Mouse (Mus musculus) mouse embryonic stem cell (cell line): ENCODE data around the gene Ttc1.

ENCODE experiments used
- in situ Hi-C, 2 experiments: fragments of 300-500 bp; cut with MboI; formaldehyde crosslinking; loops; 1 replicate in 1 of 2; 3 replicates in 1 of 2; pipeline ENCODE4 v1.14.3; 2019 to 2020; ENCODE audit warnings: low sequenced_read_pairs in 2 of 2, low pct_unique_long_range_greater_than_20kb in 1 of 2, mixed read lengths in 1 of 2; ENCODE audit not compliant: unreplicated experiment in 1 of 2

The Ttc1 gene

DNA sequence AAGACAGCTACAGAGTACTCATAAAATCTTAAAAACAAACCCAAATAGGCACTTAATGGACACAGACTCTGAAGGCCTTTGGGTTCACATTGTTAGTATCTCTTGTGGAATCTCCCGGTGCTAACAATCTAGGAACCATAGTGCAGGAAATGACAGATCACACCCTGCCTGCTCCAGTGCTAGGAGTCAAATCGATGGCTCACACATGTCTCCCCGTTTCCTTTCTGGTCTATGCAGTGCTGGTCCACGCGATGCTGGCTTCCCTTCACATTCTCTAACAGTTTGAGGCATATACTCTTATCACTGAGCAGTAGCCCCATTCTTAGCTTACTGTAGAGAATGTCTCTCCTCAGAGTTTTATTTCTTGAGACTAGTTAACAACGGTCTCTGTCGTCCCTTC, 20.0 kb downstream of the Ttc1 start:
- in situ Hi-C loops = no loop called here

DNA sequence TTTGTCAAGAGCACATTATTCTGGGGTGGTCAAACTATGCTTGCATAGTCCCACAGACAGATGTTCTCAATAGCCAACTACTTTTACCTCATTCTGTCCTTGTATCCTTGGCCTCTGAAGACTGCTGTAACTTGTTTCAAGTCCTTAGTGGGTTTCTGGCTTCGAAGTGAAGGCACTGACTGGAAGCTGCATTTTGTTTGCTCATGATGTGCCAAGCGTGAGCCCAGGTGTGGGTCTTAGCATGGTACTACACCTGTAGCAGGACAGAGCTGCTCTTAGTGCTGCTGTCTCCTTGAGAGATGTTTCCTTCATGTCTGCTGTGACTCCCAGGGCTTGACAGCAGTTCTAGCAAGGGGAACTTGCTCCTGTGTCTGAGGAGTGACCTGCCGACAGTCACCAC, 24.4 kb downstream of the Ttc1 start:
- in situ Hi-C loops = no loop called here

DNA sequence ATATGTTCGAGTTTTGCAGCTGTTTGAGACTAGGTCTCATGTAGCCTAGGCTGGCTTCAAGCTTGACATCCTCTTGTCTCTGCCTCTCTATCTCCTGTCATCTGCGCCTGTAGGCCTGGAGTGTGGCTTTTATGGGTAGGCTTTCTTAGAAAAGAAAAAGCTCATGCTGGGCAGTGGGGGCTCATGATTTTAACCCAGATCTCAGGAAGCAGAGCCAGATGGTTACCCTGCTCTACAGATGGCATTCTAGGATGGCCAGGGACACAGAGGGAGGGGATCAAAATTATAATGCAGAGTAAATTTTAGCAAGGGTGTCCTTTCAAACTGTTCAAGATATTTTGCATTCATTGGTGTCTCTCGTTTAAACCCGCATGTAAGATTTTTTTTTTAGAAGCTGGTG, 35.6 kb downstream of the Ttc1 start:
- in situ Hi-C loops = no loop called here

DNA sequence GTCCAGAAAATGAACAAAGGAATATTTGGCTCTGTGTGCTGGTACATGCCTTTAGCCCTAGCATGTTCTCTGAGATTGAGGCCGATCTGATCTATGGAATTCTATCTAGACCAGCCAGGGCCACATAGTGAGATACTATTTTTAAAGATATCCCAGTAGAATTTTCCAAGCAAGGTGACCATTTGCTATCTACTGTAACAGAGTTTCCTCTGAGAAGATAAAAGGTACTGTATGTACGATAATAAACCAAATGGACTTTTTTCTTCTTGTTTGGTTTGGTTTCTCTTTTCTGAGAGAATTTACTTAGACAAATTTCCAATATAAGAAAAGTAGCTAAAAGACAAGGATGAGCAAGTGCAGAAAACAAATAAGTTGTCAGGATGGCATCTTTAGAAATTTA, 39.4 kb downstream of the Ttc1 start:
- in situ Hi-C loops = no loop called here

DNA sequence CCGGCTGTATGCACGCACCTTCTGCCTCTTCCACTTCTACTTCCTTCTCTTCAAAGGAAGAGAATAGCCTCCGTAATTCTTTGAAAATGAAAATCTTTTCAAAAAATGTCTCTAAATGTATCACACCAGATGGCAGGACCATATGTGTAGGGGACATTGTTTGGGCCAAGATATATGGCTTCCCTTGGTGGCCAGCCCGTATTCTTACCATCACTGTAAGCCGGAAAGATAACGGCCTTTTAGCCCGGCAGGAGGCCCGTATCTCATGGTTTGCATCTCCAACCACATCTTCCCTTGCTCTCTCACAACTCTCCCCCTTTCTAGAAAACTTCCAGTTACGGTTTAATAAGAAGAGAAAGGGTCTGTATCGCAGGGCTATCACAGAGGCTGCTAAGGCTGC, 42.1 kb downstream of the Ttc1 start:
- in situ Hi-C loops = no loop called here

DNA sequence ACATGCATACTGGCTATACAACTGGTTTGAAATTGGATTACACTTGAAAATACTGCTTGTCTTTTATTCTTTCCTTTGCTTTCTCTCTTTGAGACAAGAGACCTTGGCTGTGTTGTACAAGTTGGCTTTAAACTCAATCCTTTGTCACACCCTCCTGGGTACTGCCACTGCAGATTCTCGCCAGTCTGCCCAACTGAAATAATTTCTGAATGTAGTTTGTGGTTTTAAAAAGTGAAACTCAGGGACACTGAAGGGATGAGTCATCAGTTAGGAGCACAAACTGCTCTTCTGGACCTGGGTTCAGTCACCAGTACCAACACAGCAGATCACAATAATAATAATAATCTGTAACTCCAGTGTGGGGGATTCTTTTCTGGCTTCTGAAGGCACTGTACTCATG, 44.3 kb downstream of the Ttc1 start:
- in situ Hi-C loops = no loop called here

DNA sequence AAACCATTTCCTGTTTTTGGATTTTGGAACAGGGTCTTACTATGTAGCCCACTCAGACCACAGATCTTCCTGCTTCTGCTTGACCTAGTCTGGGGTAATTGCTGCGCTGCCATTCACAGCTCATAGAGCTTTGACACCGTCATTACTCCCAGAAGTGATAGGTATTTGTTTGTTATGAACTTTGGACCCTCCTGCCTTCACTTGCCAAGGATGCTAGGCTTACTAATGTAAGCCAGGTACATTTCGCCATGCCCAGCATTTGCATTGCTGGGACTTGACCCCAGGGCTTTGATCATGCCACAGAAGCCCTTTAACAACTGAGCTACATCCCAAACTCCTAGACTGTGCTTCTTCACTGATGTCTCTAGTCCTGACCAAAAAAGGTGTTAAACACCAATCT, 47.5 kb downstream of the Ttc1 start:
- in situ Hi-C loops = no loop called here

DNA sequence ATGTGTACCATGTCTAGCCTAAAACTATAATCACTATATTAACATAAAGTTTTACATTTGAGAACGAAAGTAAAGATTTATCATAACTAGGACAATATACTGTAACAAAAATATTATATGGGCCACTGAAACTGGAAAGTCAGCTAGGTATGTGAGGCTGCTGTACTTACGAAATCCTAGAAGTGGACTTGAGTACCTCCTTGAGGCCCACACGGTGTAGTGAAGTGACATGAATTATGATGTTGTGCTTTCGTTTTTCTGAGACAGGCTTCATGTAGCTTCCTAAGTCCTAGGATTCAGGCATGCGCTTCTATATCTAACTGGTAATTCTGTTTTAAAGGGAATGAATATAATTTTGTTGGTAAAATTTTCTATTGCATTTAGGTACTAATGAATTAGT, 49.2 kb downstream of the Ttc1 start:
- in situ Hi-C loops = no loop called here

DNA sequence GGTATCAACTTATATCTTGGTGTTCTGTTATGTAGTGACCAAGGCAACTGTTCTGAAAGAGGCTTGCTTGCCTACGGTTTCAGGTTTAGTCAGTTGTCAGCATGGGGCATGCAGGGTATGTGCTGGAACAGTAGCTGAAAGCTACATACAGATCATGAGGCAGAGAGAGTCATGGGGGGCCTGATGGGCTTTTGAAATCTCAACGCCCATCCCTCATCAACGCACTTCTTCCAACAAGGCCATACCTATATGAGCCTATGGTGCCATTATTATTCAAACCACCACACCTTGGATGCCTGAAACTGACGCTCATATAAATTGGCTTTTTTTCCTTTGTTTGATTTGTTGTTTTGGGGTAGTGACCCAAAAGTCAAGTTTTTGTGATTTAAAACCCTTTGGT, 51.2 kb downstream of the Ttc1 start:
- in situ Hi-C loops = no loop called here

DNA sequence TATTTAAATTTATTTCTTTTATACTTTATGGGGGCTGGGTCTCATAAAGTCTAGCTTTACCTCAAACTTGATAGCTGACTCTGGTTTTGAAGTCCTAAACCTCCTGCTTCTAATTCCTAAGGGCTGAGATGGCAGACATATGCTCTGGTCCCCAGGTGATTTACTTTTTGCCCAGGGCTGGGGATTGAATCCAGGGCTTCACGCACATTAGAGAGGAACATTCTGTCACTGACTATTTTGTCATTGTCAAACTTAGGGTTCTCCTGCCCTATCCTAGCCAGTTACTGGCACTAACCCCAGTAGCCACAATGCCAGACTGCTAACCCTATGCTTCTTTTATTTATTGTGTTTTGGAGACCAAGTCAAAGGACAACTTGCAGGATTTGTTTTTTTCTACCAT, 59.0 kb downstream of the Ttc1 start:
- in situ Hi-C loops = no loop called here

DNA sequence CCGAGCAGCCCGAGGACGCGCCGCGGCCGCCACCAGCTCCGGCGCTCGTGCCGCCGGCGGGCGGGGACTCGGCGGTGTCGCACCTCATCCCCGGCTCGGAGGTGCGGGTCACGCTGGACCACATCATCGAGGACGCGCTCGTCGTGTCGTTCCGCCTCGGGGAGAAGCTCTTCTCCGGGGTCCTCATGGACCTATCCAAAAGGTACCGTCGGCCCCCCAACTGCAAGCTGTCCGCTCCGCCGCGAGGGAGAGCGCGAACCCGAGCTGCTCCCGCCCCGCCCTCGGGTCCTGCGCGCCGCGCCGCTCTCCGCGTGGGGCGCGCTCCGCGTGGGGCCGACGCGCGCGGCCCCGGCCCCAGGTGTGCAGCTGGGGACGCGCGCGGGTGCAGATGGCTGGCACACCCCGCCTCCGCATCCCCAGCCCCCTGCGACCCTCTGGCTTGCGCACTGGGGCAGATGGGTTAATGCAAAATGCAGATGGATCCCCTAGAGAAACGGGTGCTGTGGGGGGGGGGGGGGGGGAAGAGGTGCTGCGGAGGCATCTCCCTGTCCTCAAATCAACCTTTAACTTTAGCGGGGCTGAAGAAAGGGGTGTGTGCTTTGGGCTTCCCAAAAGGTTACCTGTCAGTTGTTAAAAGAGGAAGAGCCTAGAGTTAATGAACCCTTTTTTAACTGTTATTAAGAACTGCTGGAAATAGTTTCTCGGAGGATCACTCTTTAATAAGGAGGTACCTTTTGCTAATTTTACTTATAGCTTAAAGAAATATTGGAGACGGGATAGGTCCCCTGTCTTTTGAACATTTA, 65.2 kb downstream of the Ttc1 start:
- in situ Hi-C loops = no loop called here

DNA sequence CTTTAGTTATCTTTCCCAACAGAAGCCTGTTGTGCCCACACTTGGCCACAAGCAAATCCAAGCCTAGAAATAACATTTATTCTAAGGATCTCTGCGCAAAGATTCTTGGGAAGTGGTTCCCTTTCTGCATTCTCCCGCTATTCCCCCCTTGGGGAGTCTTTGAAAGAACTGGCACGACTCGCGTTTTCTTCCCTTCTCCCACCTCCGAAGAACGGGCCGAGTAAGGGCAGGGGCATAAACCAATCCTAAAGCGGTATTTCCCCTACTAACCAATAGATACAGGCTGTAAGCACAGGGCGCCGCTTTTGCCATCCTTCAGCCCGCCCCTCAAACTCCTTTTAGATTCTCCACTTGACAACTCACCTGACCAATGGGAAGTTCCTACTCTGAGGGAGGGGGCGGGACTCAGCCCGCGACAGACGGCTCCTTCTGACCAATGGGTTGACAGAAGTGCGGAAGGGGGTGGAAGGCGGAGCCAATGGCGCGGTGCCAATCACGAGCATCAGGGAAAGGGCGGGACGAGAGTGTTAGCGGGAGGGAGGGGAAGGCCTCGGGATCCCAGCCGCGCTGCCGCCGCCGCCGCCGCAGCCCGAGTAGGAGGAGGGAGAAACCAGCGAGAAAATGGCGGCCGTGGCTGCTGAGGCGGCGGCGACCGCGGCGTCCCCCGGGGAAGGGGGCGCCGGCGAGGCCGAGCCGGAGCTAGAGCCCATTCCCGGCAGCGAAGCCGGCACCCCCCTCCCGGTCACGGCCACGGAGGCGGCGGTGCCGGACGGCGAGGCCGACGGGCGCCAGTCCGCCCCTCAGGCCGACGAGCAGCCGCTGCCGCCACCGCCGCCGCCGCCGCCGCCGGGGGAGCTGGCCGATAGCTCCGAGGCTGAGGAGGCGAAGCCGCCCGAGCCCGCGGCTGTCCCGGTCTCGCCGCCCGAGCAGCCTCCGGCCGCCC, 66.1 kb downstream of the Ttc1 start, which contains the start of gene Pwwp2a:
TSS of gene Pwwp2a (plus strand) at position 527 of the 943 bp plus-strand sequence.
- in situ Hi-C loops = no loop called here
